Mouse (Mus musculus) neural tube, embryonic 15.5 days (tissue): ENCODE results near the gene Slit3. TPM values are rescaled to one million over a fixed set of nuclear protein-coding genes. Genes with fewer than 3 reads are reported as not detected.

Experiments used
- ATAC-seq: fragments of 200-750 bp; cut with Nextera tagmentation; 2 replicates; pipeline ENCODE4 v1.8.0; 2017; ENCODE audit warnings: mild to moderate bottlenecking, moderate TSS enrichment, moderate library complexity; ENCODE audit not compliant: low FRiP score
- H3K27ac ChIP-seq: fragments of 300-500 bp; sonication (generic); replicated peaks from 2 replicates; pipeline ENCODE4 v1.5.1; 2015; ENCODE audit warnings: mild to moderate bottlenecking, inconsistent platforms
- H3K27me3 ChIP-seq: fragments of 300-500 bp; sonication (generic); replicated peaks from 2 replicates; pipeline ENCODE4 v1.6.1; 2015; ENCODE audit warnings: inconsistent platforms
- H3K36me3 ChIP-seq: fragments of 300-500 bp; sonication (generic); 2 replicates; pipeline ENCODE4 v1.6.1; 2015; ENCODE audit warnings: inconsistent platforms
- H3K4me1 ChIP-seq: fragments of 300-500 bp; sonication (generic); 2 replicates; pipeline ENCODE4 v1.6.1; 2015; ENCODE audit warnings: inconsistent platforms
- H3K4me2 ChIP-seq: fragments of 300-500 bp; sonication (generic); 2 replicates; pipeline ENCODE4 v1.6.1; 2015; ENCODE audit warnings: inconsistent platforms, mild to moderate bottlenecking, moderate library complexity
- H3K4me3 ChIP-seq: fragments of 300-500 bp; sonication (generic); replicated peaks from 2 replicates; pipeline ENCODE4 v1.5.1; 2015; ENCODE audit warnings: mild to moderate bottlenecking, inconsistent platforms
- H3K9ac ChIP-seq: fragments of 300-500 bp; sonication (generic); replicated peaks from 2 replicates; pipeline ENCODE4 v1.6.1; 2015; ENCODE audit warnings: mild to moderate bottlenecking, inconsistent platforms
- H3K9me3 ChIP-seq: fragments of 300-500 bp; sonication (generic); replicated peaks from 2 replicates; pipeline ENCODE4 v1.6.1; 2016; ENCODE audit warnings: inconsistent platforms
- WGBS: fragments of 180-500 bp; shearing (Covaris S2); methylation state at CpG from one replicate; pipeline ENCODE4 v1.1.7; 2015; ENCODE audit warnings: mixed read lengths; 5-methylcytosine and 5-hydroxymethylcytosine counted together
- polyA plus RNA-seq: library from polyadenylated mRNA; unstranded; fragments of >200 nt; fragmentation: Nextera tagmentation; extraction: Ambion mirVana; gene quantifications from 2 replicates; pipeline ENCODE4 v1.2.1, GENCODE M21; 2015

The Slit3 gene
- polyA plus RNA-seq, 1 experiment from 2014 or later, result 26.2 TPM

GRCm38 (mm10) chr11:35583633-35584032 is 462.6 kb downstream of the Slit3 start:
- no peak overlapping the region for H3K4me3 ChIP-seq
- H3K4me2 ChIP-seq, result no peak overlapping the region
- H3K9ac ChIP-seq, result no peak overlapping the region
- no peak for ATAC-seq
- H3K27me3 ChIP-seq, result no peaks in the 10 kb centered on the region
- H3K9me3 ChIP-seq, result no peaks in the 10 kb centered on the region
- no peak overlapping the region for H3K27ac ChIP-seq
- H3K36me3 ChIP-seq, result no peaks in the 10 kb centered on the region
- WGBS, result 90% methylated on average over 7 of the region's 7 CpGs
- H3K4me1 ChIP-seq, result peaks cover 9% of the 10 kb centered on the region

- H3K4me1 ChIP-seq, result peaks cover 9% of the 10 kb centered on the region
- H3K9ac ChIP-seq, result no peak overlapping the region
- no peaks in the 10 kb centered on the region for H3K27me3 ChIP-seq
- H3K27ac ChIP-seq, result peak overlapping the region; percentile 68
- H3K4me3 ChIP-seq, result no peak overlapping the region
- peak overlapping the region; percentile 5; the same call in 1 of the 2 replicates for H3K4me2 ChIP-seq
- WGBS, result 35% methylated on average over 13 of the region's 13 CpGs
- no peaks in the 10 kb centered on the region for H3K9me3 ChIP-seq
- peak; percentile 90 for ATAC-seq
- no peaks in the 10 kb centered on the region for H3K36me3 ChIP-seq
Observed at GRCm38 (mm10) chr11:35587174-35587959, 466.3 kb downstream of the Slit3 start.

DNA sequence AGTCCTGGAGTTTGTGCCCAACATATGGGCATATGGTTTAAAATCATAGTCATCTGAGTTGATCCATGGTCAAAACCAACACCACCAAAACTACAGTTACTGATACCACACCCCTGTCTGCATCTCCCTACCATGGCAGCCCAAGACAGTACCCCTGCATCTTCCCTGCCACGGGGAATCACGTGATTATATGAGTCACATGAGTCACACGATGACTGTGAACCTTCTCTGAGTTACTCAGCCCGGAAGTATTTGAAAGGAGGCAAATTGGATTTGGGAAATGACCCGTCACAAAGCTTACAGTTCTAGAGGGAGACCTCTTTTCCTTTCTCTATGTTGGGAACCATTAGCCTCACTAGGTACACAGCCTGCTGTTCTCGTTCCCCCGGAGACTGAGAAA is 468.9 kb downstream of the Slit3 start:
- 82% methylated on average over 7 of the region's 7 CpGs for WGBS
- no peaks in the 10 kb centered on the region for H3K9me3 ChIP-seq
- H3K27ac ChIP-seq, result no peak overlapping the region
- ATAC-seq, result no peak
- H3K4me1 ChIP-seq, result peaks cover 20% of the 10 kb centered on the region
- H3K4me2 ChIP-seq, result no peak overlapping the region
- H3K4me3 ChIP-seq, result no peak overlapping the region
- H3K9ac ChIP-seq, result no peak overlapping the region
- H3K36me3 ChIP-seq, result no peaks in the 10 kb centered on the region
- no peaks in the 10 kb centered on the region for H3K27me3 ChIP-seq

GRCm38 (mm10) chr11:35593146-35594034 is 472.4 kb downstream of the Slit3 start:
- 40% methylated on average over 14 of the region's 14 CpGs for WGBS
- Histone ChIP-seq H3K4me1 (peaks cover 39% of the 10 kb centered on the region), H3K9ac (no peak overlapping the region), H3K36me3 (no peaks in the 10 kb centered on the region), H3K4me2 (no peak overlapping the region), H3K9me3 (no peaks in the 10 kb centered on the region), H3K4me3 (no peak overlapping the region), H3K27me3 (no peaks in the 10 kb centered on the region), H3K27ac (0 out of 2 replicates have a peak overlapping the region, but pooled peaks have one; percentile 11)
- no peak for ATAC-seq

GRCm38 (mm10) chr11:35596064-35596463 is 475.0 kb downstream of the Slit3 start:
- Histone ChIP-seq H3K27me3 (no peaks in the 10 kb centered on the region), H3K9ac (no peak overlapping the region), H3K4me1 (peaks cover 39% of the 10 kb centered on the region), H3K9me3 (no peaks in the 10 kb centered on the region), H3K4me2 (no peak overlapping the region), H3K4me3 (no peak overlapping the region), H3K36me3 (no peaks in the 10 kb centered on the region), H3K27ac (no peak overlapping the region)
- no peak for ATAC-seq

- Histone ChIP-seq H3K4me2 (no peak overlapping the region), H3K9me3 (no peaks in the 10 kb centered on the region), H3K27me3 (no peaks in the 10 kb centered on the region), H3K9ac (no peak overlapping the region), H3K4me3 (no peak overlapping the region), H3K27ac (no peak overlapping the region), H3K36me3 (no peaks in the 10 kb centered on the region), H3K4me1 (peaks cover 47% of the 10 kb centered on the region)
- no peak for ATAC-seq
- whole genome bisulfite sequencing, result 52% methylated on average over 6 of the region's 6 CpGs
Observed at GRCm38 (mm10) chr11:35597882-35598281, 476.9 kb downstream of the Slit3 start.

GRCm38 (mm10) chr11:35598732-35599131 is 477.7 kb downstream of the Slit3 start:
- Histone ChIP-seq H3K9ac (no peak overlapping the region), H3K36me3 (no peaks in the 10 kb centered on the region), H3K4me1 (peaks cover 43% of the 10 kb centered on the region), H3K27ac (no peak overlapping the region), H3K4me3 (no peak overlapping the region), H3K4me2 (no peak overlapping the region), H3K9me3 (no peaks in the 10 kb centered on the region), H3K27me3 (no peaks in the 10 kb centered on the region)
- WGBS, result 48% methylated on average over 7 of the region's 7 CpGs
- ATAC-seq, result no peak

DNA sequence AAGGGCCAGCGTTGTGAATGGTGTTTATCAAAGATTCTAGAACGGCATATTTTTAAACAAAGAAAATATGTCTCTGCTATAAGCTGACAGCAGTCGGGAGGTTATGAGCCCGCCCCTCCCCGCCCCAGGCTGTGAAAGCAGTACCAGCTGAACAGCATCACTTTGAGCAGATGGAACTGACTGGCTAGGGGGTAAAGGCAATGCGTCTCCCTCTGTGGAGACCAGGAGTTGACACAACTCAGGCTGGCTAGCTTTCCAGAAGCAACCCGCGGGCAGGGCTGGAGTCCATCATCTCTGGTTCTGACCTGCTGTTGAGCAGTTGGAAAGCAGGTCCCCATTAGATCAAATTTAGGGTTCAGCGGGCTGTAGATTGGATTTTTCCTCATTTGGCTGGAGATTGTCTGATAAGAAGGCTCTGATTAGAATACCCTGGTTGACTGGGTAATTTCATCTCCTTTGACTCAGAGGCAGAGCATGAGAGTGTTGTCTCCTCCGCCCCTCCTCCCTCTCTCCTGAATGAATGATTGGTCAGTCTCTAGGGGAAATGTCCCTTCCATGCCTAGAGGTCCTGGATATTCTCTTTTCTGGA is 480.7 kb downstream of the Slit3 start:
- peak; percentile 72 for ATAC-seq
- WGBS, result 46% methylated on average over 10 of the region's 10 CpGs
- no peak overlapping the region for H3K4me3 ChIP-seq
- H3K27ac ChIP-seq, result no peak overlapping the region
- H3K4me2 ChIP-seq, result no peak overlapping the region
- no peaks in the 10 kb centered on the region for H3K36me3 ChIP-seq
- peaks cover 29% of the 10 kb centered on the region for H3K4me1 ChIP-seq
- H3K9ac ChIP-seq, result no peak overlapping the region
- no peaks in the 10 kb centered on the region for H3K9me3 ChIP-seq
- no peaks in the 10 kb centered on the region for H3K27me3 ChIP-seq

- H3K4me3 ChIP-seq, result no peak overlapping the region
- ATAC-seq, result no peak
- no peak overlapping the region for H3K4me2 ChIP-seq
- no peaks in the 10 kb centered on the region for H3K9me3 ChIP-seq
- H3K36me3 ChIP-seq, result no peaks in the 10 kb centered on the region
- no peak overlapping the region for H3K27ac ChIP-seq
- no peak overlapping the region for H3K9ac ChIP-seq
- WGBS, result 75% methylated on average over 10 of the region's 10 CpGs
- peaks cover 25% of the 10 kb centered on the region for H3K4me1 ChIP-seq
- H3K27me3 ChIP-seq, result no peaks in the 10 kb centered on the region
Observed at GRCm38 (mm10) chr11:35602586-35602985, 481.6 kb downstream of the Slit3 start.

GRCm38 (mm10) chr11:35603946-35604345 is 482.9 kb downstream of the Slit3 start:
- Histone ChIP-seq H3K9me3 (no peaks in the 10 kb centered on the region), H3K4me1 (peaks cover 25% of the 10 kb centered on the region), H3K9ac (no peak overlapping the region), H3K4me2 (no peak overlapping the region), H3K27ac (no peak overlapping the region), H3K36me3 (no peaks in the 10 kb centered on the region), H3K27me3 (no peaks in the 10 kb centered on the region), H3K4me3 (no peak overlapping the region)
- 63% methylated on average over 6 of the region's 6 CpGs for WGBS
- no peak for ATAC-seq

- WGBS, result 74% methylated on average over 18 of the region's 18 CpGs
- H3K36me3 ChIP-seq, result no peaks in the 10 kb centered on the region
- ATAC-seq, result no peak
- no peak overlapping the region for H3K27ac ChIP-seq
- H3K4me3 ChIP-seq, result no peak overlapping the region
- no peaks in the 10 kb centered on the region for H3K27me3 ChIP-seq
- H3K9ac ChIP-seq, result no peak overlapping the region
- no peak overlapping the region for H3K4me2 ChIP-seq
- H3K4me1 ChIP-seq, result peaks cover 27% of the 10 kb centered on the region
- H3K9me3 ChIP-seq, result no peaks in the 10 kb centered on the region
Observed at GRCm38 (mm10) chr11:35604848-35605790, 484.1 kb downstream of the Slit3 start.
